Mouse (Mus musculus) midbrain, postnatal 0 days (tissue): ENCODE measurements around the gene Hsd17b14. TPM values are rescaled to one million over a fixed set of nuclear protein-coding genes. Genes with fewer than 3 reads are reported as not detected.

Experiments
- ATAC-seq: fragments of 200-750 bp; cut with Nextera tagmentation; 2 replicates; pipeline ENCODE4 v1.8.0; 2017; ENCODE audit warnings: moderate number of reproducible peaks, mild to moderate bottlenecking, moderate TSS enrichment, moderate library complexity; ENCODE audit not compliant: low FRiP score
- DNase-seq: peaks from one replicate; pipeline ENCODE4 v3.0.0-alpha.2; 2015; ENCODE audit warnings: low spot score
- H3K27ac ChIP-seq: fragments of 300-500 bp; sonication (generic); 2 replicates; pipeline ENCODE4 v1.5.1; 2014; ENCODE audit warnings: low read depth, mild to moderate bottlenecking, low read length, mixed read lengths
- H3K27me3 ChIP-seq: fragments of 300-500 bp; sonication (generic); 2 replicates; pipeline ENCODE4 v1.6.1; 2014; ENCODE audit warnings: low read length, control low read depth, mixed read lengths; ENCODE audit not compliant: insufficient read depth
- H3K36me3 ChIP-seq: fragments of 300-500 bp; sonication (generic); 2 replicates; pipeline ENCODE4 v1.6.1; 2014; ENCODE audit warnings: low read length, control low read depth, mixed read lengths; ENCODE audit not compliant: insufficient read depth
- H3K4me1 ChIP-seq: fragments of 300-500 bp; sonication (generic); 2 replicates; pipeline ENCODE4 v1.6.1; 2014; ENCODE audit warnings: mild to moderate bottlenecking, control low read depth, antibody characterized with exemption, low read length, mixed read lengths; ENCODE audit not compliant: insufficient read depth
- H3K4me2 ChIP-seq: fragments of 300-500 bp; sonication (generic); 2 replicates; pipeline ENCODE4 v1.6.1; 2014; ENCODE audit warnings: low read depth, mild to moderate bottlenecking, low read length, mixed read lengths; ENCODE audit not compliant: poor library complexity, severe bottlenecking
- H3K4me3 ChIP-seq: fragments of 300-500 bp; sonication (generic); 2 replicates; pipeline ENCODE4 v1.5.1; 2014; ENCODE audit warnings: low read depth, mild to moderate bottlenecking, low read length, moderate library complexity
- H3K9ac ChIP-seq: fragments of 300-500 bp; sonication (generic); replicated peaks from 2 replicates; pipeline ENCODE4 v1.6.1; 2014; ENCODE audit warnings: mild to moderate bottlenecking, low read length, moderate library complexity, mixed read lengths; ENCODE audit not compliant: poor library complexity, severe bottlenecking
- H3K9me3 ChIP-seq: fragments of 300-500 bp; sonication (generic); 2 replicates; pipeline ENCODE4 v1.6.1; 2016; ENCODE audit warnings: low read length, control low read depth
- CTCF ChIP-seq: IDR thresholded peaks from 2 replicates; pipeline ENCODE4 v1.5.1; 2016; ENCODE audit warnings: antibody characterized with exemption, mild to moderate bottlenecking
- WGBS: fragments of 180-500 bp; shearing (Covaris S2); extraction: QIAGEN DNeasy Blood & Tissue Kit; methylation state at CpG from one replicate; pipeline ENCODE4 v1.1.7; 2014; 5-methylcytosine and 5-hydroxymethylcytosine counted together
- polyA plus RNA-seq: library from polyadenylated mRNA; unstranded; fragments of >200 nt; fragmentation: Nextera tagmentation; extraction: Ambion mirVana; gene quantifications from 2 replicates; pipeline ENCODE4 v1.2.1, GENCODE M21; 2015
- total RNA-seq: library from RNA; depleted of rRNA; stranded (reverse); fragments of >200 nt; gene quantifications from 2 replicates; pipeline ENCODE4 v1.2.3, GENCODE M21; 2014; rRNA removed

Hsd17b14 gene
- total and polyA plus RNA-seq, 2 experiments from 2014 or later = 0.15 TPM; not detected in 1

DNA sequence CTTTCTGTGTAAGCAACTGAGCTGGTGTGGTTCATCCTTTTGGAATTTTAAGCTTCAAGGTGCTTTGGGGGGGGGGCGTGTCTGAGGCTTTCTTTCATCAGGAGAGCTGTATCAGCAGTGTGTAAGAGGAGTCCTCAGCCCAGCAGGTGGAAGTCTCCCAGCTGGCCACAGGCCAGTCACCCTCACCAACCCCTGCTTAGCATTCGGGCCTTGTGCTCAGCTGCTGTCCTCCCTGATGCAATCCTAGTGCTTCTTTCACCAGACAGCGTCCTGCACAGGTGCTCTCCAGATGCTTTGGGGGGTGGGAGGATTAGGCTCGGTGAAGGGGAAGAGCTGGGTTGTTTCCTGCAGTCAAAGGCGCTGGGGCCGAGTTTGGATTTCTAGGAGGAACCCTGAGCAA lies 61.6 kb downstream of the Hsd17b14 start:
- Histone ChIP-seq H3K27ac (no peak overlapping the region), H3K36me3 (no peaks in the 10 kb centered on the region), H3K27me3 (peaks cover 20% of the 10 kb centered on the region), H3K4me2 (no peak overlapping the region), H3K9me3 (no peaks in the 10 kb centered on the region), H3K4me1 (no peaks in the 10 kb centered on the region), H3K4me3 (no peak overlapping the region), H3K9ac (no peak overlapping the region)
- TF ChIP-seq CTCF = no peak
- WGBS = 29% methylated on average over 6 of the region's 6 CpGs
- DNase-seq = no peak
- no peak for ATAC-seq

- H3K4me3 ChIP-seq = peak within 1 kb of the TSS; percentile 16; the same call in 1 of the 2 replicates
- H3K27ac ChIP-seq = no peak within 1 kb of the TSS
- H3K9me3 ChIP-seq = no peaks in the 10 kb centered on the region
- H3K27me3 ChIP-seq = peaks cover 20% of the 10 kb centered on the region
- TF ChIP-seq CTCF = no peak
- no peaks in the 10 kb centered on the region for H3K36me3 ChIP-seq
- ATAC-seq = no peak
- peak within 1 kb of the TSS; percentile 37 for H3K4me2 ChIP-seq
- H3K4me1 ChIP-seq = no peaks in the 10 kb centered on the region
- WGBS = 5% methylated on average over 25 of the region's 31 CpGs
- DNase-seq = no peak
- 0 out of 2 replicates have a peak within 1 kb of the TSS, but pooled peaks have one; percentile 3 for H3K9ac ChIP-seq
Measured at GRCm38 (mm10) chr7:45617042-45617695, 62.5 kb downstream of the Hsd17b14 start, which contains the start of gene Fut1. Gene Fut1 (plus strand): TSS chr7:45617289.

Other genes with a start within 250 kb of the Hsd17b14 start
Only the 30 nearest of the 35 such genes appear.
- 68.6 and 96.6 TPM in 2 replicates for gene Lin7b, start 184.3 kb upstream of the Hsd17b14 start, total RNA-seq
- gene Lin7b, start 184.3 kb upstream of the Hsd17b14 start, polyA plus RNA-seq = 59.9 and 70.3 TPM in 2 replicates
- gene Snrnp70, start 159.2 kb upstream of the Hsd17b14 start, total RNA-seq = 249 and 258 TPM in 2 replicates
- gene Snrnp70, start 159.2 kb upstream of the Hsd17b14 start, polyA plus RNA-seq = 108 and 131 TPM in 2 replicates
- gene Kcna7, start 149.2 kb upstream of the Hsd17b14 start, total RNA-seq = not detected in 2 replicates
- 0.06 TPM in 1 of 2 replicates, not detected in the other for gene Kcna7, start 149.2 kb upstream of the Hsd17b14 start, polyA plus RNA-seq
- 0.24 TPM in 1 of 2 replicates, not detected in the other for gene Ntf5, start 141.2 kb upstream of the Hsd17b14 start, total RNA-seq
- gene Ntf5, start 141.2 kb upstream of the Hsd17b14 start, polyA plus RNA-seq = not detected in 2 replicates
- 1.8 TPM in 1 of 2 replicates, not detected in the other for gene Lhb, start 134.1 kb upstream of the Hsd17b14 start, total RNA-seq
- 0.32 and 0.70 TPM in 2 replicates for gene Lhb, start 134.1 kb upstream of the Hsd17b14 start, polyA plus RNA-seq
- 11.5 and 19.7 TPM in 2 replicates for gene Gys1, start 120.0 kb upstream of the Hsd17b14 start, total RNA-seq
- gene Gys1, start 120.0 kb upstream of the Hsd17b14 start, polyA plus RNA-seq = 12.0 and 12.2 TPM in 2 replicates
- 129 and 146 TPM in 2 replicates for gene Ruvbl2, start 116.8 kb upstream of the Hsd17b14 start, total RNA-seq
- 80.5 and 90.8 TPM in 2 replicates for gene Ruvbl2, start 116.8 kb upstream of the Hsd17b14 start, polyA plus RNA-seq
- gene Ftl1, start 95.0 kb upstream of the Hsd17b14 start, total RNA-seq = 2,165 and 2,428 TPM in 2 replicates
- 4,797 and 5,109 TPM in 2 replicates for gene Ftl1, start 95.0 kb upstream of the Hsd17b14 start, polyA plus RNA-seq
- 119 and 144 TPM in 2 replicates for gene Bax, start 88.0 kb upstream of the Hsd17b14 start, total RNA-seq
- 254 and 258 TPM in 2 replicates for gene Bax, start 88.0 kb upstream of the Hsd17b14 start, polyA plus RNA-seq
- not detected in 2 replicates for gene Tulp2, start 73.0 kb upstream of the Hsd17b14 start, total RNA-seq
- gene Tulp2, start 73.0 kb upstream of the Hsd17b14 start, polyA plus RNA-seq = 0.37 and 0.67 TPM in 2 replicates
- gene Gm45808, start 68.1 kb upstream of the Hsd17b14 start, total RNA-seq = 0.52 and 1.6 TPM in 2 replicates
- not detected in 2 replicates for gene Gm45808, start 68.1 kb upstream of the Hsd17b14 start, polyA plus RNA-seq
- 4.3 TPM in 2 replicates for gene Dhdh, start 66.1 kb upstream of the Hsd17b14 start, total RNA-seq
- 5.5 and 6.1 TPM in 2 replicates for gene Dhdh, start 66.1 kb upstream of the Hsd17b14 start, polyA plus RNA-seq
- gene Nucb1, start 44.5 kb upstream of the Hsd17b14 start, total RNA-seq = 92.2 and 137 TPM in 2 replicates
- 137 and 144 TPM in 2 replicates for gene Nucb1, start 44.5 kb upstream of the Hsd17b14 start, polyA plus RNA-seq
- 17.2 and 17.4 TPM in 2 replicates for gene Ppp1r15a, start 28.6 kb upstream of the Hsd17b14 start, total RNA-seq
- gene Ppp1r15a, start 28.6 kb upstream of the Hsd17b14 start, polyA plus RNA-seq = 18.7 and 18.8 TPM in 2 replicates
- 2.0 and 2.1 TPM in 2 replicates for gene Plekha4, start 28.6 kb upstream of the Hsd17b14 start, total RNA-seq
- 1.2 and 1.6 TPM in 2 replicates for gene Plekha4, start 28.6 kb upstream of the Hsd17b14 start, polyA plus RNA-seq
- 12.4 and 14.9 TPM in 2 replicates for gene Bcat2, start 15.3 kb downstream of the Hsd17b14 start, total RNA-seq
- 18.3 and 19.3 TPM in 2 replicates for gene Bcat2, start 15.3 kb downstream of the Hsd17b14 start, polyA plus RNA-seq
- gene Fgf21, start 60.6 kb downstream of the Hsd17b14 start, total RNA-seq = not detected in 2 replicates
- not detected in 2 replicates for gene Fgf21, start 60.6 kb downstream of the Hsd17b14 start, polyA plus RNA-seq
- not detected in 2 replicates for gene Fut1, start 62.4 kb downstream of the Hsd17b14 start, total RNA-seq
- not detected in 2 replicates for gene Fut1, start 62.4 kb downstream of the Hsd17b14 start, polyA plus RNA-seq
- gene Izumo1, start 66.9 kb downstream of the Hsd17b14 start, total RNA-seq = 0.11 TPM in 1 of 2 replicates, not detected in the other
- gene Izumo1, start 66.9 kb downstream of the Hsd17b14 start, polyA plus RNA-seq = 0.11 TPM in 1 of 2 replicates, not detected in the other
- gene Rasip1, start 72.6 kb downstream of the Hsd17b14 start, total RNA-seq = 36.0 and 38.5 TPM in 2 replicates
- gene Rasip1, start 72.6 kb downstream of the Hsd17b14 start, polyA plus RNA-seq = 24.0 and 25.1 TPM in 2 replicates
- 2.7 and 3.3 TPM in 2 replicates for gene Mamstr, start 85.1 kb downstream of the Hsd17b14 start, total RNA-seq
- gene Mamstr, start 85.1 kb downstream of the Hsd17b14 start, polyA plus RNA-seq = 2.8 and 3.0 TPM in 2 replicates
- gene Fut2, start 111.5 kb downstream of the Hsd17b14 start, total RNA-seq = 0.99 TPM in 1 of 2 replicates, not detected in the other
- gene Fut2, start 111.5 kb downstream of the Hsd17b14 start, polyA plus RNA-seq = 0.27 and 0.29 TPM in 2 replicates
- 1.3 and 1.4 TPM in 2 replicates for gene Ntn5, start 129.1 kb downstream of the Hsd17b14 start, total RNA-seq
- gene Ntn5, start 129.1 kb downstream of the Hsd17b14 start, polyA plus RNA-seq = 0.37 and 0.73 TPM in 2 replicates
- 0.28 and 1.0 TPM in 2 replicates for gene Sec1, start 139.5 kb downstream of the Hsd17b14 start, total RNA-seq
- 0.37 and 0.79 TPM in 2 replicates for gene Sec1, start 139.5 kb downstream of the Hsd17b14 start, polyA plus RNA-seq
- 118 and 130 TPM in 2 replicates for gene Car11, start 144.9 kb downstream of the Hsd17b14 start, total RNA-seq
- gene Car11, start 144.9 kb downstream of the Hsd17b14 start, polyA plus RNA-seq = 107 and 114 TPM in 2 replicates
- gene Dbp, start 150.2 kb downstream of the Hsd17b14 start, total RNA-seq = 8.4 and 9.6 TPM in 2 replicates
- 4.6 and 4.8 TPM in 2 replicates for gene Dbp, start 150.2 kb downstream of the Hsd17b14 start, polyA plus RNA-seq
- gene Rpl18, start 160.6 kb downstream of the Hsd17b14 start, total RNA-seq = 801 and 989 TPM in 2 replicates
- gene Rpl18, start 160.6 kb downstream of the Hsd17b14 start, polyA plus RNA-seq = 473 and 492 TPM in 2 replicates
- gene Sphk2, start 163.1 kb downstream of the Hsd17b14 start, total RNA-seq = 22.4 and 23.5 TPM in 2 replicates
- gene Sphk2, start 163.1 kb downstream of the Hsd17b14 start, polyA plus RNA-seq = 15.8 and 18.1 TPM in 2 replicates
- 0.14 TPM in 1 of 2 replicates, not detected in the other for gene Fam83e, start 166.3 kb downstream of the Hsd17b14 start, total RNA-seq
- gene Fam83e, start 166.3 kb downstream of the Hsd17b14 start, polyA plus RNA-seq = 0.16 and 0.25 TPM in 2 replicates
- gene Spaca4, start 170.9 kb downstream of the Hsd17b14 start, total RNA-seq = not detected in 2 replicates
- gene Spaca4, start 170.9 kb downstream of the Hsd17b14 start, polyA plus RNA-seq = not detected in 2 replicates